Comparison of ENCODE assay signal across 13 mouse cellular contexts in genomic region chr4:153557812-153558608, GRCm38 (mm10).
DNase-seq lines count a peak whose midpoint lies in the region; ATAC-seq and TF ChIP-seq lines count a peak whose summit lies in the region.
"Had no signal": no experiment of that assay in that cellular context is flagged by ENCODE, and none has a peak within 500 bp of the region (broad histone marks: within the 10 kb centered on the region; RNA-seq: fewer than 3 reads in every experiment).

No protein-coding gene starts in this region.

- H3K4me2 ChIP-seq in liver, embryonic 11.5 days, result no peak overlapping the region
- H3K4me2 ChIP-seq: heart, embryonic 11.5 days; kidney, embryonic 15.5 days; midbrain, embryonic 12.5 days had no signal

- no peak overlapping the region for H3K4me3 ChIP-seq in kidney, adult 2 months (ENCODE audit: insufficient read depth, low read depth, low read length)
- no peak overlapping the region for H3K4me3 ChIP-seq in liver, embryonic 11.5 days (ENCODE audit: low read depth, low read length)
- H3K4me3 ChIP-seq: kidney, embryonic 15.5 days; midbrain, embryonic 12.5 days had no signal

- WGBS in kidney, adult 2 months, result 59% methylated on average over 19 of the region's 19 CpGs
- 72% methylated on average over 19 of the region's 19 CpGs for WGBS in liver, embryonic 11.5 days

- no peak for ATAC-seq in liver, embryonic 11.5 days (replicated peaks; ENCODE audit: low FRiP score)

- no peaks in the 10 kb centered on the region for H3K4me1 ChIP-seq in kidney, adult 2 months (ENCODE audit: control insufficient read depth, insufficient read depth, low read length)
- no peaks in the 10 kb centered on the region for H3K4me1 ChIP-seq in liver, embryonic 11.5 days (replicated peaks; ENCODE audit: control insufficient read depth, insufficient read depth, low read length)
- H3K4me1 ChIP-seq: kidney, embryonic 15.5 days had no signal

- H3K9me3 ChIP-seq in liver, embryonic 11.5 days (ENCODE audit: control insufficient read depth, low read length), result no peaks in the 10 kb centered on the region
- H3K9me3 ChIP-seq: kidney, embryonic 15.5 days; midbrain, embryonic 12.5 days had no signal

- H3K27ac ChIP-seq in kidney, adult 2 months (ENCODE audit: insufficient read depth, low read depth, low read length), result no peak overlapping the region
- H3K27ac ChIP-seq in liver, embryonic 11.5 days (ENCODE audit: low read depth, low read length), result no peak overlapping the region
- H3K27ac ChIP-seq: kidney, embryonic 15.5 days; midbrain, embryonic 12.5 days had no signal

- no peaks in the 10 kb centered on the region for H3K27me3 ChIP-seq in kidney, adult 2 months (replicated peaks; ENCODE audit: control insufficient read depth, insufficient read depth, low read length)
- no peaks in the 10 kb centered on the region for H3K27me3 ChIP-seq in liver, embryonic 11.5 days (replicated peaks; ENCODE audit: control insufficient read depth, insufficient read depth, low read length)
- H3K27me3 ChIP-seq: CH12.LX had no signal

- TF ChIP-seq CTCF in kidney, adult 2 months (conservative IDR thresholded peaks at IDR 0.05; ENCODE audit: insufficient read depth, insufficient read length, low read depth, low read length), result no peak

- no peak overlapping the region for H3K9ac ChIP-seq in liver, embryonic 11.5 days (ENCODE audit: low read depth, low read length)
- H3K9ac ChIP-seq: kidney, embryonic 15.5 days; midbrain, embryonic 12.5 days had no signal

- H3K36me3 ChIP-seq in kidney, adult 2 months (ENCODE audit: control insufficient read depth, insufficient read depth, low read length), result no peaks in the 10 kb centered on the region
- no peaks in the 10 kb centered on the region for H3K36me3 ChIP-seq in liver, embryonic 11.5 days (ENCODE audit: control insufficient read depth, insufficient read depth, low read length)
- H3K36me3 ChIP-seq: kidney, embryonic 15.5 days; midbrain, embryonic 12.5 days had no signal

- no peak for TF ChIP-seq POLR2A in kidney, adult 2 months (IDR thresholded peaks at IDR 0.05; ENCODE audit: low read depth, low read length)

- DNase-seq in R1 (ENCODE audit: low read depth, low spot score), result peak; percentile 63
- DNase-seq in brain, adult 2 months (ENCODE audit: low read depth, low spot score), result peak; percentile 70
- peak; percentile 22 to 32 for DNase-seq in layer of hippocampus, adult 8-10 months (ENCODE audit: low spot score in 2 of 2)
- peak; percentile 36 to 37 for DNase-seq in right cerebral cortex, adult 2 months (ENCODE audit: low spot score in 2 of 2)
- DNase-seq in kidney, adult 2 months, result no peak
- no peak for DNase-seq in liver, embryonic 11.5 days (ENCODE audit: low spot score)
- no peak for DNase-seq in ovary, postnatal 14 days (ENCODE audit: low spot score)
- DNase-seq: cerebellum, adult 2 months; thymus, adult 18-20 months had no signal

Comparison
In these comparisons a context has a peak if more than half of its experiments do, and no peak if none do; other contexts are left out.
1. DNase-seq: peak in R1 (single experiment), brain, adult 2 months (single experiment), layer of hippocampus, adult 8-10 months (2 of 2) and right cerebral cortex, adult 2 months (2 of 2); none in kidney, adult 2 months (single experiment), liver, embryonic 11.5 days (single experiment) and ovary, postnatal 14 days (single experiment).